Mouse (Mus musculus) stomach, adult 2 months (tissue): ENCODE data around the gene Alg3. TPM values are rescaled to one million over a fixed set of nuclear protein-coding genes. Genes with fewer than 3 reads are reported as not detected.

Experiments
- polyA plus RNA-seq: library from polyadenylated mRNA; depleted of rRNA; stranded (reverse); fragments of >200 nt; gene quantifications from 2 replicates; pipeline ENCODE4 v1.2.3, GENCODE M21; 2012; rRNA removed

The Alg3 gene
- 18.0 and 20.6 TPM in 2 replicates for polyA plus RNA-seq

DNA sequence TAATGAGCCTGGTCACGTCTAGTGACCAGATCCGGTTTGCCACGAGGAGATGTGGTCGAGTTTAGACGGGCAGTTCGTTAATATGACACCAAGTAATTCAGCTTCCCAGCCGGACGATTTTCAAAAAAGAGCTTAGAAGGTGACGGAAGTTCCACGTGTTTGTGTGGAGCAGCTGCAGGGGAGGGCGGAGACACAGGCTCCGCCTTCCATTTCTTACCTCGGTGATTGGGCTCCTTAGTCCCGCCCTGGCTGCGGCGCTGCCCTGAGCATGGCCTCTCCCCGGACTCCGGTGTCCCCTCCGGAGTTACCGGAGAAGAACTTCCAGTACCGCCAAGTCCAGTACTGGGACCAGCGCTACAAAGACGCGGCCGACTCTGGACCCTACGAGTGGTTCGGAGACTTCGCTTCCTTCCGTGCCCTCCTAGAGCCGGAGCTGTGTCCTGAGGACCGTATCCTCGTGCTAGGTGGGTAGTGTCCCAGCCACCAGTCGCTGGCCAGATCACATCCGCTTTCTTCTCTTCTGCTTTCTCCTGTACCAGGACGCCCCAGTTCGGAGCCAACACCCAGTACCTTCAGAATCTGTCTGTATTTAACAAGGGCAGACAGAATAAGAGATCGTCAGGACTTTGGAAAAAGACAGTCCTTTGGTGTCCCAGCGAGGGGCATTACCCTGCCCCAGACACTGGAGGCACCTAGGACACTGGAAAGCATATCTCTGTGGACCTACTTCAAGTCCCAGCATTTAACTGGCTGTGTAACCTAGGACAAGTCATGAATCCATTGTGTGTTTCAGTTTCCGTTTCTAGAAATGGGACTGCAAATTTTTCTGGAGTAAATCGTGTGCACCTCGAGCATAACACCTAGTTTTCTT is at the start of gene Alg3, which contains the start of the genes Eef1akmt4 and Gm49333:
Gene Alg3 (minus strand): TSS at position 379 of the 871 bp plus-strand sequence.
Gene Eef1akmt4 (plus strand): TSS at position 237 of the 871 bp plus-strand sequence.
Gene Gm49333 (plus strand): TSS at position 254 of the 871 bp plus-strand sequence.

DNA sequence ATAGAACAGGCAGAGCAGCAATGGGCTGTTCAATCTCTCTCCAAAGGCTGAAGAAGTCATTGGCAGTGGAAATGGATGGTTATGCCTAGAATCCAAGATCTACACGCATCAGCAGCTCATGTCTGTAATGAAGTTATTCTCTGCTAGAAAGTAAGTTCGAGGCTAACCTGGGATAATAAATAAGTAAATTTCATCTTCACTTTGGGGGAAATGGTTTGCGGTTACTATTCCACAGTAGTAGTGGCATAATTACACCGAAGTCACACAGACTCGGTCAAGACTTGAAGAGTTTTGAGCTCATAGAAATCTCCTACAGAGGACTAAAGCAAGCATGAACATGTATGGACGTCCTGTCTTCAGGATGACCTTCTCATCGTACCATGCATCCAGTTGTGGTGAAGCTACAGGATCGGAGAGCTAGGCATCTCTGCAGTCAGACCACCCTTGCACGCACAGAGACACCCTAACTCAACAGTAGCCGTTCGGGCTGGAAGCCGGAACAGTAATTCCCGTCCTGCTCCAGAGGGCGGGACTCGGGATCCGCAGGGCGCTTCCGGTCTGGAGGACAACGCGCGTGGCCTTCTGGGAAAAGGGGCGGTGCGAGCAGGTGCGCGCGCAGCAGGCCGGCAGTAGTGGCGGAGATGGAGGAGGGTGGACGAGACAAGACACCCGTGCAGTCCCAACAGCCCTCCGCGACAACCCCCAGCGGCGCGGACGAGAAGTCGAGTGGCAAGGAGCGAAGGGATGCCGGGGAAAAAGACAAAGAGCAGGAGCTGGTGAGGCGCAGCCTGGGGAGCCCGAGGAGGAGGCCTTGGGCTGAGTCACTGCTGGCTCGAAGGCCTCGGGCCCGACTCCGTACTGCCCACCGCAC is 39.8 kb upstream of the Alg3 start, which contains the start of gene Psmd2:
Gene Psmd2 (plus strand): TSS at position 577 of the 871 bp plus-strand sequence.

DNA sequence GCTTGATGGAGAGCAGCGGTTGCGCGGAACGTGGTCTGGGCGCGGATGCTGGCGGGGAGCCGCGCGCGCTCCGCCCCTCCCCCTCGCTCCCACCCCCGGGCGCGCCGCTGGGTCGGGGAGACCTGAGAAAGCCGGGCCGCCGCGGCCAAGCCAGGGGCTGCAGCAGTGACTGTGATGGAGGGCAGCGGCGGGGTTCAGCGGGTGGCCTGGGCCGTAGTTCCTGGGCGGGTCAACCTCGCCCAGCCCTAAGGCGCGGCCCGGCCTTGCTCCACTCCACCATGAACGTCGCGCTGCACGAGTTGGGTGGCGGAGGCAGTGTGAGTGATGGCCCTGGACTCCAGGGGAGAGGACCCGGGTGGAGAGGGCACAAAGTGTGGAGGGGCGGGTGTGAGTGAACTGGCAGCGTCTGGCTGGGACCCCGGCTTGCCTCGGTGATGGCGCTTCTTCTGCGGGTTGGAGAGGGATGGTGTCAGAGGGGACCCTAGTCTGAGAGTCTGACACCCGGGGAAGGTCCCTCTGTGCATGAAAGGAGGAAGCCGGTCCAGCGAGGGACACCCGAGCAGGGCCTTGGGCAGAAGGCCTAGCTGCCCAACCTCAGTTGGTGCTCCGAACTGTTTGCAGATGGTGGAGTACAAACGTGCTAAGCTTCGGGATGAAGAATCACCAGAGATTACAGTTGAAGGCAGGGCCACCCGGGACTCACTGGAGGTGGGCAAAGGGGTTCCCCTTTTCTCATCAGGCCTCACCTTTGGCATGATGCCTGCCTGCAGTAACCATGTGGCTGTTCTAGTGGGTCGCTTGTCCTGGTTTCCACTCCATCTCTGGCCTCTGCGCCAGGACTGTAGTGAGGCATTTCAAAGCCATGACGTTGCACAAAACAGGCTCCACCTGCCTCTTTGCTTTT is 18.4 kb upstream of the Alg3 start, which contains the start of gene Ece2:
Gene Ece2 (plus strand): TSS at position 98 of the 904 bp plus-strand sequence.

GRCm38 (mm10) chr16:20621191-20621990 is 9.9 kb upstream of the Alg3 start, which contains the start of gene Camk2n2:
TSS of gene Camk2n2 (minus strand) at chr16:20621287.

GRCm38 (mm10) chr16:20589366-20589938 is 22.1 kb downstream of the Alg3 start, which contains the start of gene Vwa5b2:
TSS of gene Vwa5b2 (plus strand) at chr16:20589471.

Other genes with a start within 250 kb of the Alg3 start
- gene Abcc5, start 185.3 kb downstream of the Alg3 start, polyA plus RNA-seq = 21.2 and 31.6 TPM in 2 replicates
- 9.7 and 10.6 TPM in 2 replicates for gene Eif2b5, start 112.9 kb downstream of the Alg3 start, polyA plus RNA-seq
- gene Dvl3, start 94.8 kb downstream of the Alg3 start, polyA plus RNA-seq = 19.6 and 25.7 TPM in 2 replicates
- gene Ap2m1, start 76.3 kb downstream of the Alg3 start, polyA plus RNA-seq = 164 and 178 TPM in 2 replicates
- 9.7 and 15.9 TPM in 2 replicates for gene Abcf3, start 63.2 kb downstream of the Alg3 start, polyA plus RNA-seq
- 5.4 and 6.0 TPM in 2 replicates for gene Vwa5b2, start 22.3 kb downstream of the Alg3 start, polyA plus RNA-seq
- gene Eef1akmt4, start 142 bp downstream of the Alg3 start, polyA plus RNA-seq = 9.2 and 10.2 TPM in 2 replicates
- 0.11 TPM in 1 of 2 replicates, not detected in the other for gene Gm49333, start 125 bp downstream of the Alg3 start, polyA plus RNA-seq
- 5.6 and 9.2 TPM in 2 replicates for gene Camk2n2, start 9.6 kb upstream of the Alg3 start, polyA plus RNA-seq
- gene Ece2, start 18.1 kb upstream of the Alg3 start, polyA plus RNA-seq = 0.17 and 1.1 TPM in 2 replicates
- 19.8 and 23.2 TPM in 2 replicates for gene Psmd2, start 39.9 kb upstream of the Alg3 start, polyA plus RNA-seq
- gene Eif4g1, start 56.6 kb upstream of the Alg3 start, polyA plus RNA-seq = 180 and 189 TPM in 2 replicates
- 4.4 and 8.1 TPM in 2 replicates for gene Fam131a, start 81.5 kb upstream of the Alg3 start, polyA plus RNA-seq
- gene Polr2h, start 105.9 kb upstream of the Alg3 start, polyA plus RNA-seq = 2.1 and 3.3 TPM in 2 replicates
- 40.6 and 44.8 TPM in 2 replicates for gene Clcn2, start 106.0 kb upstream of the Alg3 start, polyA plus RNA-seq
- 4.4 TPM in 2 replicates for gene Chrd, start 121.4 kb upstream of the Alg3 start, polyA plus RNA-seq
- gene Thpo, start 122.8 kb upstream of the Alg3 start, polyA plus RNA-seq = 1.5 and 1.6 TPM in 2 replicates